Mouse (Mus musculus) ES-E14 (cell line): ENCODE measurements around the gene Tns3.

ENCODE experiments used
- CHD2 ChIP-seq: IDR thresholded peaks from 2 replicates; pipeline ENCODE4 v1.6.1; 2014; ENCODE audit warnings: mild to moderate bottlenecking, low read depth, low read length, inconsistent platforms
- ZC3H11A ChIP-seq: IDR thresholded peaks from 2 replicates; pipeline ENCODE4 v1.6.1; 2012; ENCODE audit warnings: low read depth, mild to moderate bottlenecking, inconsistent platforms, low read length, borderline replicate concordance

DNA sequence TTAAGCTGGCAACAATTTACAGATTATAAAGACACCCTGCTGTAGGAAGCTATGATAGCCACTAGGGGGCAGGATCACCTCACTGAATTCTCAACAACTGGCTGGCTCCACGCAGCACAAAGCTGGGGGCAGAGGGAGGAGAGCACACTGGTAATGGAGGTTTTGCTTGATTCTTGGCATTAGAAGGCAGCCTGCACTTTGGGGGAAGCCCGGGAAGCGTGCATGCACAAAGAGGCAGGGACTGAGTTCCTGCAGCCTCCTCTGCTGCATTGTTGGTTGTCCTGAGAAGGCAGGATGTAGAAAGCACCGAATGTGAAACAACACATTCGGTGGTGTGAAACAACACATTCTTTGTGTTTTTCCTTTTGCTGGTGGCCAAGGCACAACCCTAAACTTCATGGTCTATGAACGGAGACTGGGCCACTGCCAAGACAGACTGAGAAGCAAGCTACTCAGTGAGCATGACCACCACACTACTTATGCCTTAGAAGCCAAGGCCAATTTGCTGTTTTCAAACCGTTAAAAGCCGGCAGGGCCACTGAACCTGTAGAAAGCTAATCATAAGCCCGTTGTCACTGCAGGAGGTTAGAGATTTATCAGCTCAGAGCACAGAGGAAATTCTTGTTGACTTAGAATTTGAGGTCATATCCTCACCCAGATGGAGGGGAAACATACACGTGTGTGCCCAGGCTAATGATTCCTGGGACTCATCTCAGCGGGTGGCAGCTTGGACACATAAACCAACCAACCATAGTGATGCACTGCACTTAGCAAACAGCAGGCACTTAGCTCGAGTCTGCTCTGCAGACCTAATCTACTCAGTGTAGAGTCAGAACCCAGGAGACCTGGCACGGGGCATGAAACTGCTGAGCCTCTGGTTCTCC is 239.8 kb downstream of the Tns3 start:
- TF ChIP-seq ZC3H11A, result peak; percentile 97
- TF ChIP-seq CHD2, result no peak
